Mouse (Mus musculus) CH12.LX (cell line): ENCODE measurements around the gene Hist1h2ab.

Experiments used
- CTCF ChIP-seq, 2 experiments: IDR thresholded peaks in 1 of 2; conservative IDR thresholded peaks in 1 of 2; 2 replicates each; pipeline ENCODE4 v1.5.1; 2011 to 2012; ENCODE audit warnings: low read depth in 2 of 2, low read length in 2 of 2, improper control_type of control experiment in 1 of 2, inconsistent platforms in 1 of 2, mild to moderate bottlenecking in 1 of 2, moderate library complexity in 1 of 2
- E2F4 ChIP-seq: IDR thresholded peaks from 2 replicates; pipeline ENCODE4 v1.6.1; 2011; ENCODE audit warnings: low read depth, low read length, improper control_type of control experiment; ENCODE audit not compliant: insufficient replicate concordance
- ELF1 ChIP-seq: IDR thresholded peaks from 2 replicates; pipeline ENCODE4 v1.6.1; 2014; ENCODE audit warnings: low read depth, mild to moderate bottlenecking, inconsistent platforms, low read length, improper control_type of control experiment
- JUND ChIP-seq: conservative IDR thresholded peaks from 2 replicates; pipeline ENCODE4 v1.6.1; 2011; ENCODE audit warnings: low read depth, low read length, improper control_type of control experiment
- KAT2A ChIP-seq: IDR thresholded peaks from 2 replicates; pipeline ENCODE4 v1.6.1; 2012; ENCODE audit warnings: low read length, improper control_type of control experiment, inconsistent platforms; ENCODE audit not compliant: insufficient replicate concordance
- MAX ChIP-seq: IDR thresholded peaks from 2 replicates; pipeline ENCODE4 v1.6.1; 2011; ENCODE audit warnings: low read length, improper control_type of control experiment
- PAX5 ChIP-seq: IDR thresholded peaks from 2 replicates; pipeline ENCODE4 v1.6.1; 2012; ENCODE audit warnings: low read length, inconsistent platforms, mixed read lengths
- POLR2A ChIP-seq: IDR thresholded peaks from 2 replicates; pipeline ENCODE4 v1.6.1; 2011; ENCODE audit warnings: low read depth, mild to moderate bottlenecking, improper control_type of control experiment, low read length
- USF1 ChIP-seq: IDR thresholded peaks from 2 replicates; pipeline ENCODE4 v1.6.1; 2014; ENCODE audit warnings: low read depth, mild to moderate bottlenecking, inconsistent platforms, low read length, improper control_type of control experiment
- ZNF384 ChIP-seq: IDR thresholded peaks from 2 replicates; pipeline ENCODE4 v1.6.1; 2012; ENCODE audit warnings: low read depth, low read length, improper control_type of control experiment, inconsistent platforms

DNA sequence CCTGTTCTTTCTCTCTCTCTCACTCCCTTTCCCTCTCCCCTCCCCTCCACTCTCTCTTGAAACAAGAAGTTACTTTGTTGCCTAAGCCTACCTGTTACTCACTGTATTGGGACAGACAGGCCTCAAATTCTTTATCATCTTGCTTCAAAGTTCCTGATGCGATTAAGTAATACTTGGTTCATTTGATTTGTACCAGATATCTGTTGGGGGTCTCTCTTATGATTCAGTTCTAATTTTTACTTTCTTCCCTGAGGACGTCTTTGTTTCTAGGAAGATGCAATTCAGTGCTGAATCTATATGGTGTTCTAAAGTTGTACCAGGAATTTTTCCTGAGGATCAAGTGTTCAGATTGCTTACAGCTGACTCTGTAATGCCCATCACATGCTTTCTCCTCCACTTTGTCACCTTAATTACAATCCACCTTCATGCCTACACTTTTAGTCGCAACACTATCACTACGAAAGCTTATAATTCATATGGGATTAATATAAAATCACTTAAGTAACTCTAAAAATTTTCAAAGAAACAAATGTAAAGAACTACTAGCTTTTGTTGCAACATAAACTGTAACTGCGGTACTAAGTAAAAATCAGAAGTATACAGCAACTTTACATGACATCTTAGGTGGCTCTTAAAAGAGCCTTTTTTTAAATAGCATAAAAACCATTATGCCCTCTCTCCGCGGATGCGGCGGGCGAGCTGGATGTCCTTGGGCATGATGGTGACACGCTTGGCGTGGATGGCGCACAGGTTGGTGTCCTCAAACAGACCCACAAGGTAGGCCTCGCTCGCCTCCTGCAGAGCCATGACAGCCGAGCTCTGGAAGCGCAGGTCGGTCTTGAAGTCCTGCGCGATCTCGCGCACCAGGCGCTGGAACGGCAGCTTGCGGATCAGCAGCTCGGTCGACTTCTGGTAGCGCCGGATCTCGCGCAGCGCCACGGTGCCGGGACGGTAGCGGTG is 6.2 kb upstream of the Hist1h2ab start:
- TF ChIP-seq MAX (no peak), E2F4 (0 out of 2 replicates have a peak, but pooled peaks have one; percentile 3), POLR2A (peak; percentile 58; the same call in 1 of the 2 replicates), CTCF (conservative IDR thresholded peaks at IDR 0.05 in 1 of 2, IDR thresholded peaks at IDR 0.05 in 1 of 2; ENCODE audit: low read depth in 2 of 2, low read length in 2 of 2) (no peak), JUND (no peak), USF1 (no peak), ZNF384 (no peak), PAX5 (no peak), ELF1 (no peak), KAT2A (0 out of 2 replicates have a peak, but pooled peaks have one; percentile 44)
